Mouse (Mus musculus) right cerebral cortex, adult 18-20 months (tissue): Measurements from ENCODE around the gene Trib2.

Experiments
- DNase-seq: peaks from one replicate; pipeline ENCODE4 v3.0.0; 2022; ENCODE audit warnings: mixed read lengths

The Trib2 gene

GRCm38 (mm10) chr12:15816740-15817178 lies at the start of gene Trib2:
Gene Trib2 (minus strand): TSS chr12:15816922.
- DNase-seq: peak; percentile 94

- no peak for DNase-seq
Measured at GRCm38 (mm10) chr12:15858005-15858404, 41.3 kb upstream of the Trib2 start.

DNA sequence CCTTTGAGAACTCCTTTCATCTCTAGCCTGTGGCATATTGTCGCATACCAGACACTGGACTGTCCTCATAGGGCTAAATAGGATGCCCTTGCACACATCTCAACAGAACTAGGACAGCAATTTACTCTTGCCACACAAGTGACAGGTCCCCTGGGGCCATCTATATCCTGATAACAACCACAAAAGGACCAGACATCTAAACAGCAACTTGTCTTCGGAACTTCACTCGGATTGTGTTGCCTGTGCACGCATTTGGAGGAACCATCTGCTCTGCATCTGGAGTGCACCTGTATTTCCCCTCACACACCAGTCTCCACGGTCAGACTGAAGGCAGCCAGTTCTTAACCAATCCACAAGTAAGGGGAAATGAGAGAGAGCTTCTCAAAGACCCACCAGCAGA lies 39.2 kb upstream of the Trib2 start:
- DNase-seq: no peak

DNA sequence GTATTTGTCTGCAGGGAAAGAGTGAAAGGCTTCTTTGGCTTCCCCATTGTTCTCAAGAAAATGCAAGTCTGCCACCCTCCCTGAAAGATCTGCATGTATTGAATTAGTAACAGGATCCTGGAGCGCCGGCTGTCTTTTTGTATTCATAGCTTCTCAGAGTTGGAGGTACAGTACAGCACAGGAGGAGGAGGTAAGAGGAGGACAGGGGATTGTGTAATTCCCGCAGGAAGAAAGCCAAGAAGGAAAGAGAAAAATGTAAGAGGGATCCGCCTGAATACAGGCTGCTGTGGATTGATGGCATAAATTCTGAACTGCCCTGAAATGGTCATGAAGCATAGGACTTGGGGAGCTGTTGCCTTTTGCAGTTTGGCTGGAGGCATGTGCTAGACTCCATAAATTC lies 36.1 kb upstream of the Trib2 start:
- DNase-seq: peak; percentile 73

GRCm38 (mm10) chr12:15852031-15852430 lies 35.3 kb upstream of the Trib2 start:
- no peak for DNase-seq

- no peak for DNase-seq
Measured at GRCm38 (mm10) chr12:15850441-15850895, 33.7 kb upstream of the Trib2 start.

DNA sequence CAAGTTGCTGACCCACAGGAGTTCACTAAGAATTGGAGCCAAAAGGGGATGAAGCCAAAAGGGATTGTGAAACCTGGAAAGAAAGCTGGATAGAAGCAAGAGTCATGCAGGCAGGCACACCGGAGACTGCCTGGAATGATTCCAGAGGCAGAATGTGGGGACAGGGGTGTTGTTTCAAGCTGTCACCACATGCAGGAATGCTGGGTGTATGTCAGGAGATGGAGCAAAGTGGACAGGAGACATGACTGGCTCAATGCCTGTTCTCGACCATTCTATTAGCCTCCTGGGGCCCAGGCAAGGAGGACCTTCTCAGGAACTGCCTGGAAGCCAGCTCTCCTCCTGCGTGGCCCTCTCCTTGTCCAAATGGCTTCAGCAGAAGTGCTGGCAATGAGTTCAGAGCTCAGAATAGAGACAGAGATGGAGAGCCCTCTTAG lies 33.2 kb upstream of the Trib2 start:
- DNase-seq: no peak

DNA sequence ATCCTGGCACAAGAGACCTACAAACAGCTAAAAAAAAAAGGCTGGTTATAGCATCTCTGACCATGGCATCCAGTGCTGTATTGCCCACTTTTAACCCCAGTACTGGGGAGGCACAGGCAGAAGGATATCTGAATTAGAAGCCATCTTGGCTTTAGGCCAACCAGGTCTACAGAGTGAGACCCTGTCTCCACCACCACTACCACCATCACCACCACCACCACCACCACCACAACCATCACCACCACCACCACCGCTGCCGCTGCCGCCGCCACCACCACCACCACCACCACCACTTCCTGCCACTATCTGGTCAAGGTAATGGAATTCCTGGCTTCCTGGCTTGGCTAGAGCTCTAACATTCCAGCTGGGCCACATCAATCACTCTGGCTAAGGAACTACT lies 31.7 kb upstream of the Trib2 start:
- no peak for DNase-seq

- DNase-seq: no peak
Measured at GRCm38 (mm10) chr12:15844701-15845100, 28.0 kb upstream of the Trib2 start.

DNA sequence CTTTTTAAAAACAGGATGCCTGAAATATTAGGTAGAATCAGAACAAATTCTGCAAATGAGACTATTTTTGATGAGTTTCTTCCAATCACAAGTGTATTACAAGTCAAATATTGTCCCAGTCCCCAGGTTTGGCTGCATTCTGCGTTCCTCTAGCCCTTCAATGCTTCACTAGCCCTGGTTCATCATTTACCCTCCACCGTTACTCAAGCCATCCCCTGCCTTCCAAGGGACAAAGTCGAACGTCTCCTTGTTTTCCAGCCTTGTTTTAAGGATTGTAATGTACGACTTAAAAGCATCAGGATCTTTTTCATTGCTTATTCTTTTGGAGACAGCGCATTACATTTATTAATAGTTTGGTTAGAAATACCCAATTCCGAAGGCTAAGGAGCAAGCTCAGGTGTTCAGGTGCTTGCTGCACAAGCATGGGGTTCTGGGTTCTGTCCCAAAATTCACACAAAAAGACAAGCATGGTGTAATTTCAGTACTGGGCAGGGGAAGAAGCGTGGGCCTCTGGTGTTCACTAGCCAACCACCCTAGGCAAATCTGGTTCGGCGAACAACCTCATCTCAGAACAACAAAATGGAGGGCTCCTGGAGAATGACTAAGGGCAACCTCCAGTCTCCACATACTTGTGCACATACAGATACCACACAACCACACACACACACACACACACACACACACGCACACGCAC lies 24.3 kb upstream of the Trib2 start:
- no peak for DNase-seq

DNA sequence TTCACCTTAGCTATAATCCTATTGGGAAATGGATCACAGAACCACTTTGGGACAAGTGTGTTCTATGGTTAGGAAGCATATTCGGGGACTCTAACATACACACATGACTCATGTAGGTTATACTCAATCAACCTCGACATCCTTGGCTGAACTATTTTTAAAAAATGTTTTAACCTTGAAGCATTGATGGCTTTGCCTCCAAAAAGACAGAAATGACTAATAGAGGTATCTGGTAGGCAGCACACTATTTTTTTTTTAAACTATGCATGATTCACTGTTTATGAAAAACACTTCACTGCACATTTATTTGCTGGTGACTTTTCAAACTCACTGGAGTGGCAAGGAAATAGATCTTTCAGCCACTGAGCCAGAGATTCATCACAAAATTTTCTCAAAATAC lies 21.5 kb upstream of the Trib2 start:
- no peak for DNase-seq

DNA sequence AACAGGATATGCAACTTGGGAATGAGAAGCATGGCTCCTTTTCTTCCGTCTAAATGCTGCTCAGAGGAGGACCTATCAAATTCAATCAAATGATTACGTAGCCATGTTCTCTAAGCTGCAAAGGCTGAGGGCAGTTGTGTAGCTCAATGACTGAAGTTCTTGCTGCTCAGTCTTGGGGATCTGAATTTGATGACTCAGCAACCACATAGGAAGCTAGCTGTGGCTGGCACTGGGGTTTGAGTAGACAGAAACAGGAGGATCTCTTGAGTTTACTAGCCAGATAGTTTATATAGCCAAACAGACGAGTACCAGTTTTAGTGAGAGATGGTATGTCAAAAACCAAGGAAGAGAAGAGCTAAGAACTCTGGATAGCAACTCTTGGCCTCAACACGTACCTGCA lies 20.8 kb upstream of the Trib2 start:
- no peak for DNase-seq

- peak; percentile 84 for DNase-seq
Measured at GRCm38 (mm10) chr12:15832674-15833052, 15.9 kb upstream of the Trib2 start.

- no peak for DNase-seq
Measured at GRCm38 (mm10) chr12:15831941-15832673, 15.4 kb upstream of the Trib2 start.

DNA sequence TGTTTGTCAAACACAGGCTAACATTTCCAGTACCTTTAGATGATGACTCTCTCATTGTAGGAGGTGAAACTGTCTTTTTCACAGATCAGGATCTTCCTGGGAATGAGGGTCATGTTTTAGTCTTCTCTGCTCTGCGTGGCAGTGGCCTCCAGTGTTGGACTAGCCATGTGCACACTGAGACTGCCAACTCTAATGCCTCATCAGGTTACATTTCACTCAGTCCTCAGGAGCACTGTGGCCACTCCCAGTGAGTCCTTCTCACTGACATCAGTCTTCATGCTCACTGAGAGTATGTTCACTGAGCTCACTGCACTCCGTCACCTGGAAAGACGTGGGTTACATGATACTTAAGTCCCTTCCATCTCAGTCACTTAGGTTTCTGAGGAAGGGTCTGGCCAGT lies 14.0 kb upstream of the Trib2 start:
- no peak for DNase-seq

DNA sequence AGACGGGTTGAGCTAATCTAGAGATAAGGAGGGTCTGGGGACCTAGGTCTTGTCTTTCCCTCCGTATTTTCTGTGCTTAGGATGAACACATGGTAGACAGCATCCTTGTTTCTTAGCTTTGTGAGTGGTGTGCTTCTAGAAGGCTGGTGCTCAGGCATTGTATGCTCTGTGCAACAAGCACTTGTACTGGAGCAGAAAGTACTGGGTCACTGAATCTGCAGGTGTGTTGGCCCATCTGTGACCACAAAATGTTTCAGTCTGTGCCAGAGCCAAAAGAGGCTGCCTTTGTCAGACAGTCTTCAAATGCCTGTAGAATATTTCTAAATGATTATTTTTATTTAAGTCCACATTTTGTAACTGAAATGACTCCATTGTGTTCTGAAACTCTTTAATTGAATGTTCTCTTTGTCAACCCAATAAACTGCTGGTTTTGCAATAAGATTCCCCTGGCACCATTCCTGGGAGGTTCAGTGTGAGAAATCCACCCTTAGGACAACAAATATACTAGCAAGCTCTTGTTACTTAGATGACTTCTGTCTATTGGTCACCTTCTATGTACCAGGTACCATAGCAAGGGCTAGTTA lies 12.2 kb upstream of the Trib2 start:
- DNase-seq: no peak

DNA sequence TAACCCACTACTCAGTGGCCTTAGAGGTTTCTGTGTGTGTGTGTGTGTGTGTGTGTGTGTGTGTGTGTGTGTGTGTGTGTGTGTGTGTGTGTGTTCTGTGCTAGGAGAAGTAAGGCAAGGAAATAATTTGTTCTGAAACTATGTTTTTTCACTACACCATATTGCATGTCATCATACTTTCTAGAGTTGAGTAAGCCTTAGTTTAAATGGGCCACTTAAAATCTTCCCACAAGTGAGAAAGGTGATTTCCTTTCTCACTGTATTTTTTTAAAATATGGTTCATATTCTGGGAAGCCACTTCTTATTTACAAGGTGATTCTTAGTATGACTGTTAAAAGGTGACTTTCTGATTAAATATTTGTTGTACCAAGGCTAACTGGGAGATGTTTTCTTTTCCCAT lies 4.3 kb upstream of the Trib2 start:
- DNase-seq: no peak

GRCm38 (mm10) chr12:15817365-15817764 lies 643 bp upstream of the Trib2 start:
- DNase-seq: peak; percentile 20

DNA sequence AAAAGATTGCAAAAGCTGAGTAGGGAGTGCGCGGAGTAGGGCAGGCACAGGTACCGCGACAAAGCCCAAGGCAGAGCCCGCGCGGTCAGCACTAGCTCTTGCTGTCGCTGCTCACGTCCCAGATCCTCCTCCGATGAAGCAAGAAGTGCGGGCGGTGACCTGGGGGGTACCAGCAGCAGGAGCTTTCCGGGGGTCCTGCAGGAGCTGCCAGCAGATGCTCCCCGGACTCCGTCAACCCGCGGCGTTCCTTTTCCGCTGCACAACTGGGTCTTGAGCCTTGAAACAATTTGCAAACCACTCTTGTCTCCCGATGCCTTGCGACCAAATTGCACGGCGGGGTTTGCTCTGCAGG lies 492 bp downstream of the Trib2 start:
- DNase-seq: peak; percentile 55

DNA sequence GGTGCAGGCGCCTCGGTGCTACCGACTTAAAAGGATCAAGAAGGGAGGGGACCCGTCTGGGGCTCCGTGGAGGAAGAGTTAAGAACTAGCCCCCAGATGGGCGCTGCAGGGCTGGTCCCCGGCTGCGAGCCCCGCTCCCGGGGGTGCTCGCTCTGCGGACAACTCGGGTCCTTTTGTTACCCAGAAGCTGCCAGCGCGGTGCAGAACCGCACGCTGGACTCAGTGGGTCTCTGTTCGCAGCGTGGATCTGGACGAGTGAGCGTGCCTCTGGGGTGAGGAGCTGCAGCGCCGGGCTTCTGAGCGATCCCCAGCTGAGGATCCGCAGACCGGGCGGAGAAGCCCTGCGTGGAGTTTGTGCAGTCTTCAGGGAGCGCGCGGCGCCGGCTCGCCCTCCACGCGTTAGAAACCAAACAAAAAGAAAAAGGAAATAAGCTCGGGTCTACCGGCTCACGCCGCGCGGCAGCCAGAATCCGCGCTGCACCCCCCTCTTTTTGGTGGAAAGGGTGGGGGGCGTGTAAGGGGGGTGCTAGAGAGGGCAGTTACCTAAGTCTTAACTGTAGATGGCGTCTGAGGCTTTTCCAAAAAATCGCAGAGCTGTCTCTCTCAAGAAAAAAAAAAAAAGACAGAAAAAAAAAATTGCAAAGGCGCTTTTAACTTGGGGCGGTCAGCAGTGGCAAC lies 1.0 kb downstream of the Trib2 start:
- peak; percentile 65 for DNase-seq

- peak; percentile 34 for DNase-seq
Measured at GRCm38 (mm10) chr12:15815170-15815575, 1.5 kb downstream of the Trib2 start.

DNA sequence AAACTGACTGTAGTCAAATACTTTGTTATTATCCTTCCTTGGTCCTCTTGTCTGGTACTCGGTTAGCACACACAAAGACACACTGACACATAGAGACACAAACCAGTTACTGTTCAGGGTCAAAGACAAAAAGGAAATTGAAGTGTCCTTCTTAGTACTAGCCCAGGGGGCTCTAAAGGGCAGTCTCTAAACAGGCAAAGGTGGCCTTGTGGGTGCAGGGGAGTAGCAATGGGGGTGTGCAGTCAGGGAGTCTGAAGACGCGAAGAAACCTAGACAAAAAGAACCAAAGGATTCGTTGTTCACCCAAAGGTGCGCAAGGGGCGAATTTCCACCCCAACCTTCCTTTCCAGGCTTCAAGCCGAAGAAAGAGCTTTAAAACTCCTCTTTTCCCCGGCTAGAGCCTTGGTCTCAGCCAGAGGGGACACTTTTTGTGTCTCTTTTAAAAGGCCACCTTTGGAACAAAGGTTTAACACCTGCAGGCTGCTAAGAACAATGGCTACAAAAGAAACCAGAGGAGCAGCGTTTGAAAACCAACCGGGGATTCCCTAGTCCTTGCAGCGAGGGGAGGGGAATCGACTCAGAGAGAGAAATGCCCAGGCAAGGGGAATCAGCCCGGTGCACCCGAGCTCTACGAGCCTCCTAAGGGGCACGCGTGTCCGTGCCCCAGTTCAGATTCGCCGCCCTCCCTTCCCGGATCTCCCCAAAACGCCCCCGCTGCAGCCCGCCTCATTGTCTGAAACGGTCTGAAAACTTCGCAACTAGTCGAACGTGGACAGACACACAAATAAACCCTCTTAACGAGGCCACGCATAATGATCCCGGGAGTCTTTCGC lies 2.3 kb downstream of the Trib2 start:
- peak; percentile 68 for DNase-seq

GRCm38 (mm10) chr12:15813819-15814165 lies 2.9 kb downstream of the Trib2 start:
- DNase-seq: peak; percentile 17
